Mouse (Mus musculus) bone marrow macrophage, adult 2 months (primary cell): ENCODE data around the gene Zcchc9. TPM values are rescaled to one million over a fixed set of nuclear protein-coding genes. Genes with fewer than 3 reads are reported as not detected.
"Not testable (repeated sequence)": the region's sequence is repeated elsewhere in the genome, so short reads cannot be mapped to it uniquely, and the experiment has no call there.

Experiments used
- H3K27ac ChIP-seq: 2 replicates; pipeline ENCODE4 v1.5.1; 2012; ENCODE audit warnings: low read depth, low read length; ENCODE audit not compliant: insufficient read depth
- H3K4me1 ChIP-seq: 2 replicates; pipeline ENCODE4 v1.6.1; 2012; ENCODE audit warnings: low read length; ENCODE audit not compliant: control insufficient read depth, insufficient read depth
- H3K4me3 ChIP-seq: 2 replicates; pipeline ENCODE4 v1.5.1; 2012; ENCODE audit warnings: mild to moderate bottlenecking, low read length, moderate library complexity; ENCODE audit not compliant: insufficient read depth
- CTCF ChIP-seq: IDR thresholded peaks from 2 replicates; pipeline ENCODE4 v1.5.1; 2012; ENCODE audit warnings: low read depth, mild to moderate bottlenecking, low read length, moderate library complexity
- POLR2A ChIP-seq: IDR thresholded peaks from 2 replicates; pipeline ENCODE4 v1.6.1; 2012; ENCODE audit warnings: mild to moderate bottlenecking, low read depth, low read length, borderline replicate concordance
- polyA plus RNA-seq: library from polyadenylated mRNA; stranded (reverse); fragments of >200 nt; gene quantifications from 2 replicates; pipeline ENCODE4 v1.2.4, GENCODE M21; 2012; ENCODE audit not compliant: missing spikeins, insufficient read depth, insufficient read length

Zcchc9 gene
- polyA plus RNA-seq, 1 experiment = 27.1 TPM

DNA sequence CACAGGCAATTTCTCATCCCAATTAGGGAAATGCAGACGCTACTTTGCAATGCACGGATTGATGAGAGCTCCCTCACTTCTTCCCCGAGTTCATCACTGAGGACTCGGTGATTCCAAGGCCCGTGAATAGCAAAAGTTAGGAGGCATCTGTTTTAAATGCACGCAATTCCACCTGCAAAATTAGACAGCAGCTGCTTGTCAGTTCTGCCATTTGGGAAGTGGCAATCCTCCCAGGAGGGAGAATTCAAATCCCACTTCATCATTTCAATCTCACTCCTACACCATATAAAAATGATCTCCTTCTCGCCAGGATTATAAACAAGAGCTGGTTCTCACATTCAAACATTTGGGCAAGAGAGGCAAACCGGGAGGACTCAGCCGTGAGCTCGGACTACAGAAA is 10.1 kb downstream of the Zcchc9 start:
- no peak overlapping the region for H3K27ac ChIP-seq
- no peak overlapping the region for H3K4me3 ChIP-seq
- TF ChIP-seq CTCF = no peak
- TF ChIP-seq POLR2A = no peak
- peaks cover 8% of the 10 kb centered on the region for H3K4me1 ChIP-seq

DNA sequence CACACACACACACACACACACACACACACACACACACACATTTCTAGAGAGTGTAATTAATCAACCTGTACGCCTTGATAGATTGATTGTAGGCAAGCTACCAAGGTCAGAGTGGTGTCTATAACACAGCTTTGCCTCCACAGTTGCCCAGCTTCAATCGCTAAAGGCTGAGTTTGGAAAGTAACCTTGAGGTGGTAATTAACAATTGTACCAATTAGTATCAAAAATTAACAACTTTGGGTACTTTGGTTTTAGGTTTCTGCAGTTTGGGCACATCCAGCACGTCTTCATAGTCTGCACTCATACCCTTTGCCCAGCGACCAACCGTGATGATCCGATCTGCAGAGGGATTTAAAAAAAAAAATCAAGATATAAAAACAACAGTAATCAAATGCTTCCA is 10.6 kb downstream of the Zcchc9 start:
- H3K4me3 ChIP-seq = no peak overlapping the region
- peaks cover 7% of the 10 kb centered on the region for H3K4me1 ChIP-seq
- no peak overlapping the region for H3K27ac ChIP-seq
- TF ChIP-seq POLR2A (no peak), CTCF (no peak)

DNA sequence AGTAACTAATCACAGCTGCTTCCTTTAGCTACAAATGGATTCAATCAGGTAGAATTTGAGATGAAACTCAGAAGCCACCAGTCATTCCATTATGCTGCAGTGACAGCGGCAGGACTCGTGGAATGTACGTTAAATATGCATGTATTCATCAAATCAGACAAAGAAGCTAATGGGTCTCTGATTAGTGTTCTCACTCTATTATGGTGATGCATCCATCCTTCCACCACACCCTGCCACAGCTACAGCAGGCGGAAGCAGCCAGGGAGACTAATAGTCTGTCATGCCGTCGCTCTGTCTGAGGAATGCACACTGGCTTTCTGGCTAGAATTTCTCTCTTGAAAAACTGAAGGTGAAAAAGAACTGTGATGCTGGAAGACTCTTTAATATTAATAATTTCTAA is 11.5 kb downstream of the Zcchc9 start:
- no peaks in the 10 kb centered on the region for H3K4me1 ChIP-seq
- no peak overlapping the region for H3K4me3 ChIP-seq
- no peak for TF ChIP-seq POLR2A
- TF ChIP-seq CTCF = no peak
- H3K27ac ChIP-seq = no peak overlapping the region

DNA sequence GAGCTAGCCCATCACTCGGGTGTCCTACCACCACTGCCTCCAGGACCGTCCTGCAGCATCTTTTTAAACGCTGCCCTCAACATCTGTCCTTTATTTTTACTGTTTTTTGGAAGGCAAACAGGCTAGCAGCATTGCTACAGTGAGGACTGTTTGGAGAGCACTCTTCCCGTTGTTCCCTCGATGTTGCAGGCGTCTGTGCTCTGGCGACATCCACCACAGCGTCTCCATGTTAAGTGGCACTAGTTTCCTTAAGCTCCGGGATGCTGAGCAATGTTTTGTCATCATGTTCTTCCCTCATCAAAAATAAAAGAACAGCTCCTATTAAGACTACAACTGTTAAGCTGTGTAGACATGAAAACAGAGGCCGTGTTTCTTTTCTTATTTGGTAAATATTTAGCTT is 11.9 kb downstream of the Zcchc9 start:
- Histone ChIP-seq H3K27ac (no peak overlapping the region), H3K4me1 (no peaks in the 10 kb centered on the region), H3K4me3 (no peak overlapping the region)
- no peak for TF ChIP-seq CTCF

DNA sequence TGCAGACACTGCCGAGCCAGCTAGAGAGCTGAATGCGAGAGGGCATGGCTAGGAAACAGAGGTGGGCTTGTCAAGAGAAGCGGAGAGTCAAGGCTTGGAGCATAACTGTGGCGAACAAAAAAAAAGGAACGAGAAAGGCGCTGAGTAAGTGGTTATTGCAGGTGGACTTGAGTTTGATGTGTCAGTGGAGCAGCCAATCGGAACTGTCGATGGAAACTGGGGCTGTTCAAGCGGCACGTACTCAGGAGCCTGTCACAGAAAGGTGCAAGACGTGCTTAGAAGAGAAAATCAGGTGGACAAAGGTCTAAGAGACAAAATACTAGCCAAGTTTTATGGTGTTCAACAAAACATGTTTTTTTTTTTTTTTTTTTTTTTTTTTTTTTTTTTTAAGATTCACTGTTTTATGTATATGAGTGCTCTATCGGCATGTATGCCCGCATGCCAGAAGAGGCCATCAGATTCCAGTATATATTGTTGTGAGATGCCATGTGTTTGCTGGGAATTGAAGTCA is 12.5 kb downstream of the Zcchc9 start:
- no peak for TF ChIP-seq CTCF
- no peak for TF ChIP-seq POLR2A
- Histone ChIP-seq H3K4me3 (no peak overlapping the region), H3K4me1 (no peaks in the 10 kb centered on the region), H3K27ac (no peak overlapping the region)

DNA sequence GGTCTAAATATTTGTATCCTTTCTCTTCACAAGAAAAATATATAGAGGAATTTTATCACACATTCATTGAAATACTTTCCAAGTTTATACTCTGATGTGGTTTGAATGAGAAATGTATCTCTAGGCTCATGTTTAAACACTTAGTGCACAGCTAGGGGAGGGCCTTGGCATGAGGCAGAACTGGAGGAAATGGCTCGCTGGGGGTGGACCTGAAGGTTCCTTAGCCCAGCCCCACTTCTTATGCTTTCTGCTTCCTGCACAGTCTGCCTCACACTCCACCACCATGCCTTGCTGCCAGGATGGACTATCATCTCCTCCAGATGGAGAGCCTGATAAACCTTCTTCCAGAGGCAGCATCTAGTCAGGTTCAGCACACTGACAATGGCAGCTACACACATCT is 15.5 kb downstream of the Zcchc9 start:
- Histone ChIP-seq H3K4me3 (no peak overlapping the region), H3K4me1 (no peaks in the 10 kb centered on the region), H3K27ac (no peak overlapping the region)
- TF ChIP-seq POLR2A = no peak
- TF ChIP-seq CTCF = no peak

DNA sequence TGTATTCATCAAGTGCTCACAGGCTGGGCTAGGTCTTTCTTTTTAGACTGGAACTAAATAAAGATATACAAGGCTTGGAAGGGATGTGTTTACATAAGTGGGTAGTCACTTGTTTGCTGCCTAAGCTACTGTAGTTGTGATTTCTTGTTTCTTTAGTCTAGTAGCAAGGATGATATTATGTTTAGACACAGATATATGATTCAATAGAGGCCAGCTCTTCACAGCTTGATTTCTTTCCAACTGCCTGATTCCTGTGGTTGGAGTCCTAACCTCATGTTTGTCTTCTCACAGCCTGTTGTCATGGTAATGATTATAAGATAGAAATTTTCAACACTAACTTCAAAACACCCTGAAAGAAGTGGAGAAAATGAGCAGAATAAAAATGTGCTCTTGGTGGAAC is 27.6 kb downstream of the Zcchc9 start:
- Histone ChIP-seq H3K4me3 (no peak overlapping the region), H3K4me1 (no peaks in the 10 kb centered on the region), H3K27ac (no peak overlapping the region)
- TF ChIP-seq CTCF (no peak), POLR2A (no peak)

DNA sequence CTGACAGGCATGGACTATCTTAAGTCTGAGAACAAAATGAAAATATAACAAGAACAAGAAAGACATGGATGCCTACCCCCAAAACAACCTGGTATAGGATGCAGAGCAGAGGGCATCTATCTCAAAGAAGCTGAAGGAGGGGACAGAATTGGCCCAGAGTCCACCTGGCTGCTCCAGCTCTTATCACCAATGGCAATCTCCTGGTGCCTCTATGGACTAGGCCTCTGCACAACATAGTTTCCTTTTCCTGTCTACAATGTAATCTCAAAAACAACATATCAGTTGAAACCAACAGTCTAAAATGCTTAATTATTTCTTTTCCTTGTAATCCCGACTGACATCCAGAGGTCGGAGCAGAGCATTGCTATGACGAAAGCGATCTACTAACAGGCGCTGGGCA is 29.4 kb downstream of the Zcchc9 start:
- TF ChIP-seq POLR2A (no peak), CTCF (no peak)
- Histone ChIP-seq H3K27ac (no peak overlapping the region), H3K4me1 (no peaks in the 10 kb centered on the region), H3K4me3 (no peak overlapping the region)

DNA sequence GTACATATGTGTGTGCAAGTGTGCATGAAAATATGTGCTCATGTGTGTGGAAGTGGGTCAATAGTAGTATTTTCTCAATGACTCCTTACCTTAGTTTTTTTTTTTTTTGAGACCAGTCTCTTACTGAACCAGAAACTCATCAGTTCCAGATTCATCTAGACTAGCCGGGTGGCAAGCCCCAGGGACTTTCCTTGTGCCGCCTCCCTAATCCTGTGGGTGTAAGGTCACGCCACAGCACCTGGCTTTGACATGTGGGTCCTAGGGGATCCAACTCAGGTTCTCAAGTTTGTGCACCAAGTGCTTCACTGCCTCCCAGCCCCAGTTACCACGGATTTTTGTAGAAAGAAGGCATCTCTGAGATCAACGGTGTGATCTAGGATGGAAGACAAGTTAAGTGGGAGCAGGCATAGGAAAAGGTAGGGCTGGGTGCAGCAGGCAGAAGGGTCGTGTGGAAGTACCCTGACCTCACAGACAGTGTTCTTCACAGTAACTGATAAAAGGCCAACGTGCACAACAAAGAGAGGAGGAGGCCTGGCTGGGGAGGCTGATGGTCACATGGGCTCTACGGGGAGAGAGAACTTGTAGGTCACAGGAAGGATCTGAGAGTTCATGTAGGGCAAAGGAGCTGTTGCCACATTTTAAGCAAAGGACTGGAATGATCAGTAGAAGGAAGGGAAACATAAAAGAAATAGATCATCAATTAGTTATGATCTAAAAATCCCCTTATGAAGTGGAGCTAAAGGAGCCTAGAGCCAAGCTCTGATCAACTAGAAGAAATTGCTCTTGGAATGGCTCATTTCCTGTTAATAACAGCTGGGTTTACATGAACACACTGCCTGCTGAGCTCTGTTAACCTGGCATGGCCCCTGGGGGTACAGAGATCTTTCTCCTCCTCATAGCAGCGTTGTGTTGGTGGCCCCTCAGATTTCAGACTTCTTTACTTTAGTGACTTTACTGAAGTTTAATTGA is 38.5 kb downstream of the Zcchc9 start:
- Histone ChIP-seq H3K4me1 (no peaks in the 10 kb centered on the region), H3K27ac (no peak overlapping the region), H3K4me3 (no peak overlapping the region)
- TF ChIP-seq POLR2A = no peak
- TF ChIP-seq CTCF = no peak

DNA sequence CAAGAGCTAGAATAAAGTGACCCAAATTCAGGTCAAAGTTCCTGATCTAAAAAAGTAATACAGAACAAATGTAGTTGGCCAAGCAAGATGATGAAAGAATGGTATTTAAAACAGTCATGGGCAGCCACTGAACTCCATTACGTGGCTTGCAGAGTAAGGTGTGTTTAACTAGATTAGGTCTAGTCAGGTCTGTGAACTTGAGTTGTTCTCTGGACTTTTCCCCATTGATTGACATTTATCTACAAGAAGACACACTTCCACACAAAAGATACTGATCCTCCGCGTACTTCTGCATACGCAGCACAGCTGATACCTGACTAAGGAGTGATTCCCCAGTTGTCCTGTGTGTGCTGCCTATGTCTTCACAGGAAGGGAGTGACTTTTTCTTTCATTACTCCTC is 41.9 kb downstream of the Zcchc9 start:
- TF ChIP-seq POLR2A = no peak
- TF ChIP-seq CTCF = no peak
- H3K4me3 ChIP-seq = no peak overlapping the region
- H3K4me1 ChIP-seq = no peaks in the 10 kb centered on the region
- H3K27ac ChIP-seq = no peak overlapping the region

DNA sequence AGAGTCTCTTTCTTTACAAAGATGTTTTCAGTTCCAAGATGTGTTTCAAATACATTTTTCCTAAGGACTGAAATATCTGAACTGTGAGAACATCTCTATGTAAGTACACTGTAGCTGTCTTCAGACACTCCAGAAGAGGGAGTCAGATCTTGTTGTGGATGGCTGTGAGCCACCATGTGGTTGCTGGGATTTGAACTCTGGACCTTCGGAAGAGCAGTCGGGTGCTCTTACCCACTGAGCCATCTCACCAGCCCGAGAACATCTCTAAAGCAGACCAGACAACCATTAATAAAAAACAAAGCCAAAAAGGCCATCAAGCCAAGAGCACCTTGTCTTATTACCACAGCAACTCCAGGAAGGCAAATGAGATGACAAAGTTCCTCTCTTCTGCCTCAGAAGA is 43.9 kb downstream of the Zcchc9 start:
- not testable (repeated sequence) for H3K4me1 ChIP-seq, H3K27ac ChIP-seq, H3K4me3 ChIP-seq
